Mouse (Mus musculus): ENCODE measurements at regions not wholly inside any gene's neighbourhood (a gene's known extent, or its start where the extent isn't known, plus 50 kb on each side); places are given as distances from the start of the nearest gene placed in this dataset.

DNA sequence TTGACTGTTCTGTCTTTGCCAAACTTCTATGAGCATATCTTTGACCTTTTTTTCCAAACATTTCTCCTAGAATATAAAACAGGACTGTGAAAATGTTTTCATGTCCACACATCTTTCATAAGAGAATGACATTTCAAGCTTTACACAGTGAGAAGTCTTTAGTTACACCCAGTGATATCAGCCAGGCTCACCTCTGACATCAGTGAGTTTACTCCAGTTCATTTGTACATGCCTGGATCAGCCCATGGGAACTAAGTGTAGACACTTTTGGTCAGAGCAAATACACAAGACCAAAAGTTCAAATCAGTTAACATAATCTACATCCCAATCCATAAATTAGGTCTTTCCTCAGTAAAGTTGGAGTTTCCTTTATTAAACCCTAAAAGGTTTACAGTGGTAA, 171.4 kb downstream of the Gm13691 start:
- no peak for ATAC-seq (replicated peaks; ENCODE audit: poor library complexity, severe bottlenecking)

DNA sequence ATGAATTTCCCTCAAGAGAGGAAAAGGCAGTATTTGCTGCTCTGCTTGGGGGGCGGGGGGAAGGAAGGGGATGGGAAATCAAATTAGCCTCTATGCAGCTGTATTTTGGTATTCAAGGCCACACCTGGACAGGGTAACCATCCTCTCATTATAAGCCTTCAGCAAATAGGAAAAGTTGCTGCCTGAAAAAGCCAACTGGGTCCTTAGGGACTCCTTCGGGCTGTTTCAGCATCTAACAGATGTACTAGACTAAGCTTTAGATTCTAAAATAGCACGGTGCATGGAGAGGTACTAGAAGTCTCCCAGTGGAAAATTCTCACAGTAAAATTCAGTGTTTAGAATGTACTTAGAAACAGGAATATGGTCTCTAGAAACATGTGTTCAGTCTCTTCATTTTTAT, 183.1 kb downstream of the Gm13691 start:
- ATAC-seq (replicated peaks; ENCODE audit: poor library complexity, severe bottlenecking) = no peak

DNA sequence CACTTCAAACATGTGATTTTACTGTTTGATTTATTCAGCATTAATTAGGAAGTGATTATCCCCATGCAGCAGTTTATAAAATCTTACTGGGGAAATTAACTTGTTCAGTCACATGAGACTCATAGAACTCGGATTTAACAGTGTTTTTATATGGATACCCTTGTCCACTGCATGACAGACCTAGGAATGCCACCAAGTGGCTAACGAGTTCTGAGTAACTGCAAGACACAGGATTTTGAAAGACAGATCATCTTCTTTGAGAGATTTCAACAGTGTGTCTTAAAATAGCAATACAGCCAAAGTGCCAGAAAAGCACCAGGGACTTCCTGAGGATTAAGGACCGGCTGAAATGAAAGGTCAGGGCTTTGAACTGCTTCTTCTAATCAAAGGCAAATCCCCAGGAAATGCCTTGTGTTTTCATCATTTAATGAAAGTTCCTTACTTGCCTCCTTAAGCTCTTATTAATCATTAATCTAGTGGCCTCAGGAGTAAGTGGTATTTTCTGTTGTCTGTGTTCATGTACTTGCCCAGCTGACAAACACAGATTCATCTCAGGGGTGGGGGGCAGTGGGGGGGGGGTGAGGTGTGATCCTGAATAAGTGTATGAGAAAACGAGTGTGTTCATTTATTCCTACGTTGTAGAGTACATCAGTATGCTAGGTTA, 193.4 kb downstream of the Gm13691 start:
- no peak for ATAC-seq (replicated peaks; ENCODE audit: poor library complexity, severe bottlenecking)

DNA sequence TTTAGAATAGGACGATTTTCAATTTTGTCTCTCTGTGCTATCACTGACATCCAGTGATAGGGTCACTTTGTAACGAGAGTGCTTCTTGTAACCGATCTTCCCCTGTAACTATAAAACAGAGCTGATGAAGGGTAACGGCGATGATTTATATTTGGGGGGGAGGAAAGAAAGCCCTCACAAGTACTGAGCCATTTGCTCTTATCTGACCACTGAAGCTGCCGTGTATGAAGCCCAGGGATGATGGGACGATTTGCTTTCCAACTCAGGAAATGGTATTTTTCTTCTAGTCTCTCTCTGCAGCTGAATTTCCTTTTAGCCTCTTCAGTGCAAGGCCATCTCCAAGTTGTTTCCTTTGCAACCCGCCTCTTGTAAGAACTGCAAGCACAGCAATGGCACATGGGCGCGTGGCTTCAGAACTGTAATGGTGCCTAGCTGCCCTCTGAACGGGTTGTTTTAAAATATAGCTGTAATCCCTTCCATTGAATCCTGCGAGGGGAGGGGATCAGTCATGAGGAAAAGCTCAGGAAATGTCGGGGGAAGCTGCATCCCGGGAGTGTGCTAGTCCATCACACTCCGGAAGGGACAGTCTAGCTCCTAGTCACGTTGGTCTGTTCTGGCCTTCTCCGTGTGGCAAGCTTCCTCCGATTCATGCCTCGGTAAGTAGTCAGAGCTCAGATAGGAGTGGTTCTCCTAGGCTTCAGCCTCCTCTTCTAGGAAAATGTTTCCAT, 194.1 kb downstream of the Gm13691 start:
- ATAC-seq (replicated peaks; ENCODE audit: poor library complexity, severe bottlenecking) = no peak

DNA sequence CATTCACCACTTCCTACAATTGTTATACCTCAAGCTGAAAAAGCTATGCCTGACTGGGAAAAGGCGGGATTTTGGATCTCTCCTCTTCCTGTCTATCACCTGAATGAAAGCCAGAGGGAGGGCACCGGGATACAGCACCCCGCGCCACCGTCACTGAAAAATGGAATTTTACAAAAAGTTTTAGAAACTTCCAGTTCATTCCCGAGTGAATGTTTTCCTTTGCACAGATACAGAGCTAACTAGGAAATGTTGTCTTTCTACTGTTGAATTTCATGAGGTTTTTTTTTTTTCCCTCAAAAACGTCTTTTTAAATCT, 194.6 kb downstream of the Gm13691 start:
- no peak for ATAC-seq (replicated peaks; ENCODE audit: poor library complexity, severe bottlenecking)

DNA sequence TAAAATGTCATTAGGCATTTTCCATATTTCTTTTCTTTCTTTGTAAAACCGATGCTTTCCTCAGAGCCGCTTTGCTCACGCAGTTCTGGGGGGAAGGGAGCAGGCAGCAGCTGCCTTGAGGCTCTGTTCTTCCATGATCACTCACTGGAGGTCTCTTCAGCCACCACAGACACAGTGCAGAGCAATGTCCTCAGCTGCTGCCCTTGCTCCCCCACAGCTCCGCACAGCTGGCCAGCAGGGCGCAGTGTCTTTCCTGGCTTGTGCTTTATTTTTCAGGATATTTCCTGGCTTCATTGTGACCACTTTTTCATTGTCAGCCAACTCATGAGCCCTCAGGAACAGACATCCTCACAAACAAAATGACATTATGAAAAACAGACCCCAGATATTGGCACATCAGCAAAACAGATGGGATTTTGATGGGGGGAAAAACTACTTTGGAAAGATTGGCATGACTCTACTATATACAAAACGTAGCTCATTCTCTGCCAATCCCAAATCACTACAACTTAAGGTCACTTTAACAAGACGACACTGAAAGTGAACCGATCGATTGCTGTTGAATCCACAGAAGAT, 195.9 kb downstream of the Gm13691 start:
- no peak for ATAC-seq (replicated peaks; ENCODE audit: poor library complexity, severe bottlenecking)

DNA sequence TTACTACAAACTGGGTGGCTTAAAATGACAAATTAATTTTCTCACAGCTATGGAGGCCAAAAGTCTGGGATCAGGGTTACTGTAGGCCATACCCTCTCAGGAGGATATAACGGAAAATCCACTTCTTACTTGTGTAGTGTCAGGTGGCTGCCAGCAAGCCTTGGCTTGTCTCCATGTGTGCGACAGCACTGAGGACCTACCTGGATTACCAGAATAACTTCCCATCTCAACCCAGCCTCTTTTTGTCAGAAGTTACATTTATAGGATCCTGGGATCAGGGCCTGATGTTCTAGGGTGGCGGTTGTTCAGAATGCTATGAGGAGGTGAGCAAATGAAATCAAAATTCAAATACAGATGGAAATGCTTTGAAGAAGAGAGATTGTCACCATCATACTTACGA, 197.1 kb downstream of the Gm13691 start:
- no peak for ATAC-seq (replicated peaks; ENCODE audit: poor library complexity, severe bottlenecking)

DNA sequence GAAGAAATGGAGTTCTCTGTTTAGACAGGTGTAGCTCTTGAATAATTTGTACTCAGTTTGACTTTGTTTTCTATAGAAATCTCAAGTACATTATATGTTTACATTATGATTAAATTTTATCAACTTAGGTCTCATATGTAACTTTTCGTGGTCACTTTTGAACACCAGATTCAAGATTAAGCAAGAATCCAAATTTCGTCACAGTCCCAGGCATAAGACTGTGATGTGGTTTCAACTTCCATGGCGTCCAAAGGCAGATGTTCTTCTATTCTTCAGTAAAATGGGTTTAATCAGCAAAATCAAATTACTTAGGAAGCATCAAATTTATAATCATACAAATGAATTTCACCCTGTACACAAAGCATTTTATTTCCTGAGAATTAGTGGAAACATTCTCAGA, 198.9 kb downstream of the Gm13691 start:
- ATAC-seq (replicated peaks; ENCODE audit: poor library complexity, severe bottlenecking) = peak; percentile 79

DNA sequence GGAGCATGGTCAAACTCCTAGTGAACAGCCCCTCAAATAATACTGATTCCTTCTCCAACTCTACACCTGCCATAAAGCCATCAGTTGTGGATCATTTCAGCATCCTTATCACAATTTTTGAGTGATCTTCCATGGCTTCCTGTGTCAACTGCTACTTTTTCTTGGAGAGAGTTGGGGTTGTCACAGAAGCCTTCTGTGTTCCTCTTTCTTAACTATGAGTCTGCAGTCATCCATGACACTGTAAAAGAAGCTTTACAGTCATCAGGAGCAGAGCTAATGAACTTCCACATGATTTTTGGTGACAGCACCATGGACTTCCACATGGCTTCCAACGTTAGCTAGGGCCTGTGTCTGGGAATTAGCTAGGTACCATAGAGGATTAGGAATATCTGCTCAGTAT, 208.1 kb downstream of the Calcrl start:
- peak; percentile 53 for ATAC-seq (replicated peaks; ENCODE audit: poor library complexity, severe bottlenecking)

DNA sequence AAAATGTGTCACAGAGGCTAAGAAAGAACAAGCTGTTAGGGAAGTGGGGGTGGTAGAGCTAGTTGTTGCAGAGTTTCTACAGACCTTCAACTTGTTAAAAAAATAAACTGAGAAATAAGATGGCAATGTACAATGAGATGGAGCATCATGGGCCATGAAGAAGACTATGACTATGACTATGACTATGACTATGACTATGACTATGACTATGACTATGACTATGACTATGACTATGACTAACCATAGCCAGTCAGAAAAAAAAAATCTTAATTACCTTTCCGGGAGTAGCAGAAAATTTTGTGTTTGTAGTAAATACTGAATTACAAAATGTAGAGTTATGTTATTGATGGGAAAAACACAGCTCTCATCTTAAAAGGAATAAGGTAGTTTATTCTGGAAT, 203.2 kb downstream of the Calcrl start:
- ATAC-seq (replicated peaks; ENCODE audit: poor library complexity, severe bottlenecking) = no peak

DNA sequence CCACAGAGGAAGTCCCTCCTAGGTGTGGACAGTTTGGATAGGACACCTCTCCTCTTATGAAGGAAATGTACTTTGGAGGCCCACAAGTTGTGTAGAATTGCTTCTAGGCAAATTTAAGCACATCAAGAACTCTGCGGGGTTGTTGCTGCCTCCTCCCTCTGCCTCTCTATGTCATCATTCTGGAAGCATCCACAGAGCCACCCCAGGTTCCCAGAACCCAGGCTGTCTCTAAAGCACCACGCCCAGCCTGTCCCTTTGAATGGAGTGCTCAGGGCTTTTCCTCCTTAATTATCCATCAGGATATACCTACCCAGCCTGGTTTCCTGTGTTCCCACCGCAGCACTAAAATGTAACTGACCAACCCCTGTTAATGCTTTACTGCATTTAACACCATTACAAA, 195.4 kb downstream of the Calcrl start:
- ATAC-seq (replicated peaks; ENCODE audit: poor library complexity, severe bottlenecking) = no peak

DNA sequence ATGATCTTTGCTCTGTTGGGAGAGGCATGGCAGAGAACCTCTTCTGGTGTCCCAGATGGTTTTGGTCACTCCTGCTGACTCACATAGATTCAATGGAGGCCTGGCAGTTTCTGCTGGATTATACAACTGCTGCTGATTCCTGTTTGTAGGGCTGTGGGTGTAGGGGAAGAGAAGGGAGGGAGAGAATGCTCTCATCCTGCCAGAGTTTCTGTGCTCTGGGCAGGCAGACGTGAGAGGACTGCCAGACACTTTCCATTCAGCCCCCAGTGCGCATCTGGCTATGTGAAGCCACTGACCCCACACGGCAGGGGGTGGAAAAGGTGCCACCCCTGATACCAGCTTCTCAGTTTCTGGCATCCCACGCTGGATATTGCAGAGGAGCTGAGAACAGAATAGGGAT, 189.6 kb downstream of the Calcrl start:
- ATAC-seq (replicated peaks; ENCODE audit: poor library complexity, severe bottlenecking) = no peak

DNA sequence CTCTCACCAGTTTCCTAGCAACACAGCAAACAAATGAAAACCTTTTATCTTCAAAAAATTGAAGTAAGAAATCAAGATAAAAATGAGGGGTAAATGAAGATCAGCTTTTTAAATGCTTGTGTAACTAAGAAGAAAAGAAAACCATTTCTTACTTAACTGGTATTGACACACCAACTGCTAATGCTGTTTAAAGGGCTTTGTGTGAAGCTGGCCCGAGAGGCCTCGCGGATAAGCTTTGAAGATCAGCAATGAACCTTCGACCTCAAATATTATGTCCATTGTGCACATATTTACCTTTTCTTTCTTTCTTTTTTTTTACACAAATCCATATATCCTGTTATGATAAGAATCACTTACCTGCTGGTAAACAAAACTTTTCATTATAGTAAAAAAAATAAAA, 184.0 kb downstream of the Calcrl start:
- ATAC-seq (replicated peaks; ENCODE audit: poor library complexity, severe bottlenecking) = no peak

DNA sequence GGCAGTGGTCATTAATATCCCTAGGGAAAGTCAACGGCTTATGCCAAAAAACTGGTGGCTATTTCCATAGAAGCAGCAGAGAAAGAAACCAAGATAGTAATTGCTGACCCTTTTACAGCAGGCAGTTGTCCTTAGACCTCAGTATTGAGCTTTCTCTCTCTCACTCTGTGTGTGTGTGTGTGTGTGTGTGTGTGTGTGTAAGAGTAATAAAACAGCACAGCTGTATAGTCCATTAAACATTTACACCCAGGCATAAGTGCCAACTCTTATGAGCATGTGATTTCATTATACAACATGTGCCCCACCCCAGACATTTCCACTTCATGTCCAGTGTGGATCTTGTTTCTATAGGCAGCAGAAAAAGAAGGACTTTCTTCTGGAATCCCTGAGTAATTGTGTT, 183.2 kb downstream of the Calcrl start:
- ATAC-seq (replicated peaks; ENCODE audit: poor library complexity, severe bottlenecking) = no peak

DNA sequence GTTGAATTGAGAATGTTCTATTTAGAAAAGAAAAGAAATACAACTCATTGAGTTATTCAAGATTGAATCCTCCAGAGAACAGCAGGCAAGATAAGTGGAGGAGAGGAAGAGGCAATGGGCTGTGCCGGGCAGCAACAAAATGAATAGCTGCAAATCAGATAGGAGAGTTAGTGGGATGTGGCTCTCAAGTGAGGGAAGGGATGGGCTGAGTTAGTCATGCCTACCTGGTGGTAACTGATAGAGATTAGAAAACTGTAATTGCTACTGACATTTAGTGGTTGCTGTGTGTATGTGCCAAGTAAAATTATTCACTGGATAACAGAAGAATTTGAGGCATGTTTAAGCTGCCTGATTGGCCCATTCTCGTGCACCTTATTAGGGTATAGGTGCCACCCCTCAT, 179.3 kb downstream of the Calcrl start:
- ATAC-seq (replicated peaks; ENCODE audit: poor library complexity, severe bottlenecking) = no peak

DNA sequence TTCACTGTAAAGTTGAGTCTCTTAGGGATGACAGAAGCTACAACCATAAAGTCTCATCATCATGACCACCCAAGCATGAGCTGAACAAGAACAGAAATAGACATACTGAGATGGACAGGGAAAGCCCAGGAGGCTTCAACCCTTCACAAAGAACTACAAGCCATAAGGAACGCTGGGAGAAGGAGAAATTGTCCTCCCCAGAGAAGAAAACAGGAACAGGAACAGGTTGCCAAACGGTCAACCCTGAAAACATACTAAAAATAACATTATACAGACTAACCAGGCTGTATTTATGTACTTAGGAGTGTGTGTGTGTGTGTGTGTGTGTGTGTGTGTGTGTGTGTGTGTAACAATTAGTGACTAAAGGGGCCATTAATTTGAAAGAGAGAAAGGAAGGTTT, 178.6 kb downstream of the Calcrl start:
- peak; percentile 53 for ATAC-seq (replicated peaks; ENCODE audit: poor library complexity, severe bottlenecking)

DNA sequence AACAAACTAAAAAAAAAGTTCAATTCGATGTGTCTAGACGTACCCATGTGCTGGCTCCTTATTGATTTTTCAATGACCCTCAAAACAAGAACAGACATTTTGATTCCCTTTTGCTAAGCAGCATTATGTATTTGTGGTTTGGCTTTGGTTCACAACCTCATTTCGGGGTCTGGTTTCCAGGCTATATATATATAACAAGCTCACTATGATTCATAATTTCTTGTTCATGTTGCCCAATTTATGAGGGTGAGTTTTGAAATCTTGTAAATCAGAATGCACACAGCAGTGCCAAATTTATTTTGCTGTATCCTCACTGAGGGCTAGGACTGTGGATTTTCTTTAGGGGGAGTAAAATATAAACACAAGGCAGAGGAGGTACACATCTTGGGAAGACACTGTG, 177.0 kb downstream of the Calcrl start:
- peak; percentile 82 for ATAC-seq (replicated peaks; ENCODE audit: poor library complexity, severe bottlenecking)

DNA sequence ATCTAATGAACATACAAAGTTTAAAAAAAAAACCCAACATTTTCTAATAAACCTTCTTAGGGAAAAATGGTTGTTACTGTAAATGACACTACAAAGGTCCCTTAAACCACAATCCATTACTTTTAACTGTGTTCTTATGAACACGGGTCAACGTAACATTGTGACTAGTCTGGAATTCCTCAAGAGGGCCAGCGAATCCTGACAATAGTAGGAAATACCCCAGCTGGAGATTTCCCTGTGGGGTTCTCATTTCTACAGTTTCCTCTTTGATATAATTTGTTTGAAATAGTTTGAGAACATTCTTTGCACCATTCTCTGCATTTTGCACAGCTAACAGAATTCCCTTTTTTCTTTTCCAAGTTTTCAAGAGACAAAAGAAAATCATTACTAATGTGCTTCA, 175.3 kb downstream of the Calcrl start:
- no peak for ATAC-seq (replicated peaks; ENCODE audit: poor library complexity, severe bottlenecking)

DNA sequence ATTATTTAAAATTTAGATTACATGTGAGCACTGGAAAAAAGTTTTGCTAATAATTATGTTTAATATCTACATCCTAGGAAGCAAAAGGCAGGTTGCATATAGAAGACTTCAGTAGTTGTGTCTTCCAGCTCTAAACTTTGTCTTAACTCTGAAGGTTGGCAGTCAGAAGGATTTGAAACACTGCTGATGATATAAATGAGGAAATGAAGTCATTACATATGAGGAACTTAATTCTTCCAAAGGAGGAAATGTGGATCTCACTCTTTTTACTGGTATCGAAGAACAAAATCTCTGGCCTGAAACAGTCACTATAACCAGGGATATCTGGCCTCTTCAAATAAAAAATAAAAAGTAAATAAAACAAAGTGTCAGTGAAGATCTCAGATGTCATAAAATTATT, 173.1 kb downstream of the Calcrl start:
- ATAC-seq (replicated peaks; ENCODE audit: poor library complexity, severe bottlenecking) = peak; percentile 76

DNA sequence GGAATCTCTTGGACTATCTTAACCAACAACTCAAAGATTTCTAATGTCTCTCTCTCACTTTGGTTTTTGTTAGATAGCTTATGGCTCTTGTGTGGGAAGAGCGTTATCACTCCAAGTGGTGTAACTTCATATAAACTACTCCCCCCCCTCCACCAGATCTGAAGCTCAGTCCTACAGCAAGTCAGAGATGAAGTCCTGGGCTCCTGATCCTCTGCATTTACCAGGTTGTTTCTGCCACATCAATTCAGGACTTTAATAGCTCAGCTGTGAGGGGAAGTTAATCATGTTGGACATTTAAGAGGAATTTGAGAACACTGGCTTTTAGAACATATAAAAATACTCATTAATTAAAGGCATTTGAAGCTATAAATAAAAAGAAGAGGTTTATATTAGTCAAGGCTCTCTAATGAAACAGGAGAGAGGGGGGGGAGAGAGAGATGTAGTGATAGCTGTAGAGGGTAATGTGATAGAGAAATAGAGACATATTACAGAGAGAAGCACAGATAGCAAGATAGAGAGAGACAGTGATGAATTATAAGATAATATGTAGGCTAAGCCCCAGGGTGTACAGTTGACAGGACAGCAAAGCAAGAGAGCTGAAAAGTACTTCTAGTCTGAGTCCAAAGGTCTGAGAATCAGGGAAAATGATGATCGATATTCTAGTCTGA, 166.7 kb downstream of the Calcrl start:
- no peak for ATAC-seq (replicated peaks; ENCODE audit: poor library complexity, severe bottlenecking)

DNA sequence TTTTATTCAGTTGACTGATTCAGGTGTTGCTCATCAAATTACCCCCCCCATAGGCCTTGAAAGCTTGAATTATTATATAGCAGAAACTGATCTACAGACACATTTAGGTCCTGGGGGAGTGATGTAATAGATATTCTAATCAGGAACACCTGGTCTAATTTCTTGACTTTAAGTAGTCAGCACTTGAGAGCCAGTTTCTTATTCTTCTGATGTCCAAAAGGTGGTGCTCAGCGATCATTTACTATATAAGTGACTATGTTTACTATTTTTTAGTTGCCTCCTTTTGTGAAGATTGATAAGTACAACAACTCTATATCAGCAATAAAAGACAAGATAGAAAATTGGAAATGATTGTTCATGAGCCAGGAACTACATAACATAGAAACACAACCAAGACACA, 166.0 kb downstream of the Calcrl start:
- no peak for ATAC-seq (replicated peaks; ENCODE audit: poor library complexity, severe bottlenecking)

DNA sequence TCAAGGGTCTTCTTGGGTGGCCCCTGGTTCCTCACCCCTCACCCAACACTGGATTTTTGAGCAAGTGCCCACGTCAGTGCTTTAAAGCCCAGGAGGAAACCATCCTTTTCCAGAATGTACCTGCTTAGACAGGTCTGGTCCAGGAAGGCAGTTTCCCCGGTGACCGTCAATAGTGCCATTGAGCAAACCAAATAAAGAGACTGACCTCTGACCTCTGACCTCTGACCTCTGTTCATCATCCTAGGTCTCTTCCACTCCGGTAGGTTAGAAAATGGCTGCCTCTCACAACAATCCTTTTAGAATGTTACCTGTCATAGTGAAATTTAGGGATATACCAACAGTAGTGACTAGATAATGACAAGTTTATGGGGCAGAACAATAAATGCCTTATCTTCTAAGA, 164.5 kb downstream of the Calcrl start:
- ATAC-seq (replicated peaks; ENCODE audit: poor library complexity, severe bottlenecking) = no peak
